Mouse (Mus musculus) myocyte (in vitro differentiated cells): ENCODE results near the gene Bmper.

Source experiments
- E2F4 ChIP-seq: IDR thresholded peaks from one replicate; pipeline ENCODE4 v1.6.1; 2011; ENCODE audit warnings: mild to moderate bottlenecking, control low read depth, moderate library complexity; ENCODE audit not compliant: insufficient read depth
- MYOG ChIP-seq, 3 experiments: IDR thresholded peaks; one replicate each; pipeline ENCODE4 v1.6.1; 2011; ENCODE audit warnings: control low read depth in 2 of 3, low read depth in 2 of 3, mild to moderate bottlenecking in 2 of 3; ENCODE audit not compliant: insufficient read length in 2 of 3, control insufficient read depth in 1 of 3, insufficient read depth in 1 of 3
- POLR2A ChIP-seq: IDR thresholded peaks from one replicate; pipeline ENCODE4 v1.6.1; 2011; ENCODE audit warnings: low read depth, mild to moderate bottlenecking, control low read depth, moderate library complexity; ENCODE audit not compliant: insufficient read length
- POLR2AphosphoS2 ChIP-seq: IDR thresholded peaks from one replicate; pipeline ENCODE4 v1.6.1; 2011; ENCODE audit warnings: low read depth, control low read depth; ENCODE audit not compliant: insufficient read length
- REST ChIP-seq: IDR thresholded peaks from one replicate; pipeline ENCODE4 v1.6.1; 2011; ENCODE audit warnings: mild to moderate bottlenecking, control low read depth, moderate library complexity; ENCODE audit not compliant: insufficient read depth, insufficient read length
- TCF12 ChIP-seq: IDR thresholded peaks from one replicate; pipeline ENCODE4 v1.6.1; 2011; ENCODE audit warnings: mild to moderate bottlenecking, control low read depth; ENCODE audit not compliant: poor library complexity, insufficient read depth, severe bottlenecking
- TCF3 ChIP-seq: IDR thresholded peaks from one replicate; pipeline ENCODE4 v1.6.1; 2011; ENCODE audit warnings: low read depth, control low read depth; ENCODE audit not compliant: insufficient read length
- USF1 ChIP-seq: IDR thresholded peaks from one replicate; pipeline ENCODE4 v1.6.1; 2011; ENCODE audit warnings: low read depth, mild to moderate bottlenecking, control low read depth, moderate library complexity

DNA sequence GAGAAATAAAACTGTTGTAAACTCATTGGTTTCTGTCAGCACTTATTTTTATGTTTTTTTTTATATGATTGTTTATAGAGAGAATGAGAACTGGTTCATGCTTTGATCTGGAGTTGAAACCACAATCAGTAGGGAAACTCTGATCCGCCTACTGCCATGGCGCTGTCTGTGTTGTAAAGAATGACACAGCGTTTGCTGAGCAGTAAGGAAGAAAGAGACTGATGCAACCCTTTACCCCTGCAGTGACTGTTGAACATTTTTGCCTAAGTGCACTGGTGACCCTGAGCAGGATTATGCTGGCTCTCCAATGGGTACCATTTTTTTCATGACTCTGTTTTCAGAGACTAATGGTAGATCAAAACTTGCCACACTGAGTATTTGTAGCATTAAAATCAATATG, 234.3 kb downstream of the Bmper start:
- TF ChIP-seq POLR2A (no peak), REST (no peak), USF1 (no peak), E2F4 (no peak), TCF3 (no peak), MYOG (IDR thresholded peaks at IDR 0.05; ENCODE audit: control insufficient read depth in 1 of 3, insufficient read depth in 1 of 3, insufficient read length in 2 of 3, low read depth in 2 of 3) (no peak), POLR2AphosphoS2 (no peak), TCF12 (no peak)
